Mouse (Mus musculus) heart, embryonic 11.5 days (tissue): ENCODE results near the gene Aasdh. TPM values are rescaled to one million over a fixed set of nuclear protein-coding genes. Genes with fewer than 3 reads are reported as not detected.
"Not testable (repeated sequence)": the region's sequence is repeated elsewhere in the genome, so short reads cannot be mapped to it uniquely, and the experiment has no call there.

Experiments used
- ATAC-seq: fragments of 200-750 bp; cut with Nextera tagmentation; replicated peaks from 2 replicates; pipeline ENCODE4 v1.8.0; 2017; ENCODE audit warnings: moderate library complexity; ENCODE audit not compliant: insufficient number of reproducible peaks, low FRiP score, low TSS enrichment
- H3K27ac ChIP-seq: fragments of 300-500 bp; sonication (generic); 2 replicates; pipeline ENCODE4 v1.5.1; 2014; ENCODE audit warnings: mild to moderate bottlenecking, low read depth, low read length
- H3K27me3 ChIP-seq: fragments of 300-500 bp; sonication (generic); 2 replicates; pipeline ENCODE4 v1.6.1; 2014; ENCODE audit warnings: mild to moderate bottlenecking, low read length, mixed read lengths; ENCODE audit not compliant: control insufficient read depth, insufficient read depth
- H3K36me3 ChIP-seq: fragments of 300-500 bp; sonication (generic); 2 replicates; pipeline ENCODE4 v1.6.1; 2014; ENCODE audit warnings: mild to moderate bottlenecking, low read length, moderate library complexity, mixed read lengths; ENCODE audit not compliant: control insufficient read depth, insufficient read depth
- H3K4me1 ChIP-seq: fragments of 300-500 bp; sonication (generic); 2 replicates; pipeline ENCODE4 v1.6.1; 2014; ENCODE audit warnings: low read length; ENCODE audit not compliant: control insufficient read depth, insufficient read depth
- H3K4me2 ChIP-seq: fragments of 300-500 bp; sonication (generic); 2 replicates; pipeline ENCODE4 v1.6.1; 2014; ENCODE audit warnings: mild to moderate bottlenecking, moderate library complexity
- H3K4me3 ChIP-seq: fragments of 300-500 bp; sonication (generic); 2 replicates; pipeline ENCODE4 v1.5.1; 2014; ENCODE audit warnings: low read depth, low read length
- H3K9ac ChIP-seq: fragments of 300-500 bp; sonication (generic); 2 replicates; pipeline ENCODE4 v1.6.1; 2014; ENCODE audit warnings: mild to moderate bottlenecking, low read depth, low read length, moderate library complexity
- H3K9me3 ChIP-seq: fragments of 300-500 bp; sonication (generic); replicated peaks from 2 replicates; pipeline ENCODE4 v1.6.1; 2016; ENCODE audit warnings: low read length; ENCODE audit not compliant: control insufficient read depth
- WGBS: fragments of 180-500 bp; shearing (Covaris S2); extraction: QIAGEN DNeasy Blood & Tissue Kit; methylation state at CpG from one replicate; pipeline ENCODE4 v1.1.7; 2014; ENCODE audit not compliant: insufficient replicate concordance; 5-methylcytosine and 5-hydroxymethylcytosine counted together
- polyA plus RNA-seq: library from polyadenylated mRNA; unstranded; fragments of >200 nt; fragmentation: Nextera tagmentation; extraction: Ambion mirVana; gene quantifications from 2 replicates; pipeline ENCODE4 v1.2.1, GENCODE M21; 2014

Gene Aasdh
- polyA plus RNA-seq, 1 experiment from 2014 or later, result 17.9 TPM

DNA sequence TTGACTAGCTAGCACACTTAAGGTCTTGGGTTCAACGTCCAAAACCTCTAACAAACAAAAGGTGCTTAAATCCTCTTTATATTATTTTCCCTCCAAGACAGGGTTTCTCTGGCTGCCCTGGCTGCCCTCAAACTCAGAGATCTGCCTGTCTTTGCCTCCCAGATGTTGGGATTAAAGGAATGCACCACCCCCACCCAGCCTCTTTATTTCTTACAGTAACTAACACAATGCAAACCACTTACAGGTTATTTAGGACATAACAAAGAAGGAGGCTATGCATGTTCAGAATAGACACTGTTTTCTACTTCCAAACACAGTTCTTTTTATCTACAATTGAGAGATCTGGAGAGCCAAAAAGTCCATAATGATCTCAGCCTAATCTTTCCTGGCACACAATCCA is 19.0 kb upstream of the Aasdh start:
- Histone ChIP-seq H3K9me3 (no peaks in the 10 kb centered on the region), H3K4me1 (peaks cover 14% of the 10 kb centered on the region), H3K36me3 (peaks cover 28% of the 10 kb centered on the region), H3K27ac (no peak overlapping the region), H3K4me3 (no peak overlapping the region), H3K9ac (no peak overlapping the region), H3K4me2 (no peak overlapping the region), H3K27me3 (no peaks in the 10 kb centered on the region)
- 74% methylated on average over 1 of the region's 1 CpGs for WGBS
- no peak for ATAC-seq

DNA sequence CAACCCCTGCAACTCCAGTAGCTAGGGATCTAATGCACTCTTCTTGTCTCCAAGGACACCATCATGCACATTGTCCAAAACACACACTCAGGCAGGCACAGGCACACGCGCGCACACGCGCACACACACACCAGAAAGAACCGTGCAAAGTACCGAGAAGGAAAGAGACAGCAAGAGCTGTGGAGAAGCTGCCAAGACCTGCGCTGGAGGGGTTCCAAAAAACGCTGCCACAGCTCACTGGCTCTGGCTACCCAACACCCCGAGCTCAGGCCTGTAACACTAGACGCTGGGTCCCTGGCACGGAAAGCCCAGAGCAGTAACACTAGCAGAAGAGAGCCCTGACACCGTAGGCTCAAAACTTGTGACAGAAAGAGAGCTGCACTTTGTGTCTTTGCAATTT is 18.1 kb upstream of the Aasdh start:
- Histone ChIP-seq H3K4me3 (no peak overlapping the region), H3K9ac (no peak overlapping the region), H3K27me3 (no peaks in the 10 kb centered on the region), H3K9me3 (no peaks in the 10 kb centered on the region), H3K4me1 (peaks cover 5% of the 10 kb centered on the region), H3K36me3 (peaks cover 28% of the 10 kb centered on the region), H3K27ac (no peak overlapping the region), H3K4me2 (no peak overlapping the region)
- WGBS, result 90% methylated on average over 13 of the region's 13 CpGs
- ATAC-seq, result no peak

GRCm38 (mm10) chr5:76922833-76923232 is 17.5 kb upstream of the Aasdh start:
- Histone ChIP-seq H3K27ac (no peak overlapping the region), H3K4me2 (no peak overlapping the region), H3K4me1 (no peaks in the 10 kb centered on the region), H3K27me3 (no peaks in the 10 kb centered on the region), H3K9me3 (no peaks in the 10 kb centered on the region), H3K9ac (no peak overlapping the region), H3K4me3 (no peak overlapping the region), H3K36me3 (peaks cover 32% of the 10 kb centered on the region)
- 88% methylated on average over 4 of the region's 4 CpGs for WGBS
- no peak for ATAC-seq

GRCm38 (mm10) chr5:76912522-76912921 is 7.2 kb upstream of the Aasdh start:
- not testable (repeated sequence) for H3K4me2 ChIP-seq, H3K9ac ChIP-seq, H3K27ac ChIP-seq, H3K9me3 ChIP-seq, H3K27me3 ChIP-seq, H3K4me1 ChIP-seq, H3K36me3 ChIP-seq, H3K4me3 ChIP-seq, ATAC-seq
- WGBS, result 91% methylated on average over 5 of the region's 5 CpGs

DNA sequence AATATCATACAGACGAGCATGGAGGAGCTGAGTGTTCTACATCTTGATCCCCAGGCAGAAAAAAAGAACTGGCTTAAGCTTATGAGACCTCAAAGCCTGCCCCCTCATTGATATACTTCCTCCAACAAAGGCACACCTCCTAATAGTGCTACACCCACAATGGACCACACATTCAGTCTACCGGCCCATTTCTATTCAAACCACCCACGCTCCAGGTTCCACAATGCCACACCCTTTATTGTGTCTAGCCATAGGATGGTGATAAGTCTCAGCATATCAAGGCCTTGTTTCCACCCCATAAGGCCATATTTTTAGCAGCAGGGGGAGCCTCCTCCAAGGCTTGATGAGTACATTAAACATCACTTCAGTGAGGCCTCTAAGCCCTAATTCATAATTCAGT is 5.5 kb upstream of the Aasdh start:
- Histone ChIP-seq H3K4me3 (no peak overlapping the region), H3K4me1 (peaks cover 7% of the 10 kb centered on the region; the same call in 1 of the 2 replicates), H3K9me3 (no peaks in the 10 kb centered on the region), H3K4me2 (no peak overlapping the region), H3K27me3 (no peaks in the 10 kb centered on the region), H3K27ac (no peak overlapping the region), H3K9ac (no peak overlapping the region), H3K36me3 (0 out of 2 replicates have a peak, but pooled peaks cover 3% of the 10 kb centered on the region)
- ATAC-seq, result no peak
- WGBS, result 72% methylated on average over 3 of the region's 3 CpGs

GRCm38 (mm10) chr5:76906155-76906499 is 813 bp upstream of the Aasdh start:
- peak overlapping the region; percentile 82 for H3K4me3 ChIP-seq
- H3K36me3 ChIP-seq, result no peaks in the 10 kb centered on the region
- H3K4me2 ChIP-seq, result peak overlapping the region; percentile 82
- peak overlapping the region; percentile 96 for H3K27ac ChIP-seq
- ATAC-seq, result 0 out of 2 replicates have a peak, but pooled peaks have one; percentile 10
- no peaks in the 10 kb centered on the region for H3K27me3 ChIP-seq
- no peaks in the 10 kb centered on the region for H3K9me3 ChIP-seq
- WGBS, result 36% methylated on average over 3 of the region's 3 CpGs
- H3K9ac ChIP-seq, result peak overlapping the region; percentile 94
- peaks cover 7% of the 10 kb centered on the region; the same call in 1 of the 2 replicates for H3K4me1 ChIP-seq

- Histone ChIP-seq H3K9me3 (no peaks in the 10 kb centered on the region), H3K4me3 (peak overlapping the region; percentile 82), H3K36me3 (no peaks in the 10 kb centered on the region), H3K4me1 (peaks cover 7% of the 10 kb centered on the region; the same call in 1 of the 2 replicates), H3K27me3 (no peaks in the 10 kb centered on the region), H3K4me2 (peak overlapping the region; percentile 82), H3K27ac (peak overlapping the region; percentile 96), H3K9ac (peak overlapping the region; percentile 94)
- ATAC-seq, result peak; percentile 37; the same call in 1 of the 2 replicates
- 2% methylated on average over 19 of the region's 19 CpGs for WGBS
Observed at GRCm38 (mm10) chr5:76904713-76905404, 455 bp downstream of the Aasdh start.

DNA sequence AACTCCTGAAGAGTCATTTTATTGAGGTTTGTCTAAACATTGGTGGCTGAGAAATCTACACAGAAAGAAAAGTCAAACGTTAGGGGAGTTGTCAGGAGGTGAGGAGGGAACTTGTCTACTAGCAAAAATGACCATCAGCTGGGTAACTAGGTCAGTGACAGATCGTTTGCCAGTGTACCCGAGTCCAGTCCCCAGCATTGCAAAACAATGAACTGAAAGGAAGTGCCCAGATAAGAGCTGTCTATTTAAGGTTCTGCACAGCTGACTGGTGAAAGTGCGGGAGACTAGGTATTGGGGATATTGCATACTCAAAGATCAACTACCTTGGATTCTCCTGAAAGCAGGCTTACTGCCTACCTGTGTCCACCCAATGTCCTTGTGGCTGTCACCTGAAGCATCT is 3.2 kb downstream of the Aasdh start:
- no peaks in the 10 kb centered on the region for H3K36me3 ChIP-seq
- no peak overlapping the region for H3K4me3 ChIP-seq
- H3K9me3 ChIP-seq, result no peaks in the 10 kb centered on the region
- no peak overlapping the region for H3K4me2 ChIP-seq
- no peak overlapping the region for H3K9ac ChIP-seq
- no peaks in the 10 kb centered on the region for H3K27me3 ChIP-seq
- H3K27ac ChIP-seq, result no peak overlapping the region
- H3K4me1 ChIP-seq, result peaks cover 7% of the 10 kb centered on the region; the same call in 1 of the 2 replicates
- 49% methylated on average over 4 of the region's 4 CpGs for WGBS
- ATAC-seq, result no peak

DNA sequence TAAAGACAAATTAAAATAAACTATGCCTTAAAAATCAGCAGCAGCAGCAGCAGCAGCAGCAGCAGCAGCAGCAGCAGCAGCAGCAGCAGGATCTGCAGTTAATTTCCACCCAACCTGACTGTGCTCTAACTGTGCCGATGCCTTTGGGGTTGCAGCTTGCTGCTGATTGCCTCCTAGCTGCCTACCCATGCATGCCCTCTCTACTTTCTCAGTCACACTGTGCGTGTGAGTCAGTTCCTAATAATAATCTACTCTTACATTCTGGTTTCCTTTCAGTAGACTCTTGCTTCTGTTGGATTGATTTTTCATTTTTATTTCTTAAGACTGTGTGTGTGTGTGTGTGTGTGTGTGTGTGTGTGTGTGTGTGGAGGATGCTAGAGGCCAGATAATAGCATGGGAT is 12.2 kb downstream of the Aasdh start:
- Histone ChIP-seq H3K9me3 (no peaks in the 10 kb centered on the region), H3K27ac (no peak overlapping the region), H3K36me3 (peaks cover 7% of the 10 kb centered on the region; the same call in 1 of the 2 replicates), H3K9ac (no peak overlapping the region), H3K4me2 (no peak overlapping the region), H3K4me3 (no peak overlapping the region), H3K27me3 (no peaks in the 10 kb centered on the region), H3K4me1 (no peaks in the 10 kb centered on the region)
- 86% methylated on average over 2 of the region's 2 CpGs for WGBS
- ATAC-seq, result no peak
